Mouse (Mus musculus) right cerebral cortex, postnatal 36 days (tissue): ENCODE measurements around the gene Olfr70.

ENCODE experiments used
- DNase-seq, 2 experiments: peaks; one replicate each; pipeline ENCODE4 v3.0.0; 2022; ENCODE audit warnings: low spot score in 2 of 2, mixed read lengths in 1 of 2

Gene Olfr70

GRCm38 (mm10) chr4:43700707-43701106 is at the start of gene Olfr70:
Gene Olfr70 (minus strand): TSS chr4:43700807.
- no peak for DNase-seq

- no peak for DNase-seq
These were observed 44.6 kb upstream of the Olfr70 start for GRCm38 (mm10) chr4:43745187-43745586.

GRCm38 (mm10) chr4:43743099-43743498 is 42.5 kb upstream of the Olfr70 start:
- no peak for DNase-seq

- no peak for DNase-seq
These were observed 42.0 kb upstream of the Olfr70 start for GRCm38 (mm10) chr4:43742637-43743036.

GRCm38 (mm10) chr4:43741526-43741925 is 40.9 kb upstream of the Olfr70 start:
- no peak for DNase-seq

GRCm38 (mm10) chr4:43738989-43739674 is 38.5 kb upstream of the Olfr70 start:
- DNase-seq: no peak

- no peak for DNase-seq
These were observed 36.5 kb upstream of the Olfr70 start for GRCm38 (mm10) chr4:43737144-43737543.

GRCm38 (mm10) chr4:43733186-43733585 is 32.6 kb upstream of the Olfr70 start:
- no peak for DNase-seq

- DNase-seq: no peak
These were observed 31.6 kb upstream of the Olfr70 start for GRCm38 (mm10) chr4:43732171-43732570.

- DNase-seq: no peak
These were observed 30.2 kb upstream of the Olfr70 start for GRCm38 (mm10) chr4:43730750-43731297.

- no peak for DNase-seq
These were observed 29.4 kb upstream of the Olfr70 start, which contains the start of gene Spaar for GRCm38 (mm10) chr4:43729794-43730550. Gene Spaar (plus strand): TSS chr4:43730034.

GRCm38 (mm10) chr4:43729126-43729525 is 28.5 kb upstream of the Olfr70 start:
- DNase-seq: no peak

GRCm38 (mm10) chr4:43728576-43728954 is 28.0 kb upstream of the Olfr70 start:
- DNase-seq: no peak

GRCm38 (mm10) chr4:43727718-43728575 is 27.3 kb upstream of the Olfr70 start:
- DNase-seq: no peak

GRCm38 (mm10) chr4:43726995-43727394 is 26.4 kb upstream of the Olfr70 start, which contains the start of gene Hrct1:
Gene Hrct1 (plus strand): TSS chr4:43727188.
- peak in 1 of 2 experiments; percentile 36 for DNase-seq

GRCm38 (mm10) chr4:43726228-43726993 is 25.8 kb upstream of the Olfr70 start:
- DNase-seq: no peak

- DNase-seq: no peak
These were observed 24.2 kb upstream of the Olfr70 start for GRCm38 (mm10) chr4:43724764-43725163.

GRCm38 (mm10) chr4:43722191-43722590 is 21.6 kb upstream of the Olfr70 start:
- DNase-seq: no peak

GRCm38 (mm10) chr4:43720491-43721228 is 20.1 kb upstream of the Olfr70 start:
- DNase-seq: no peak

- DNase-seq: no peak
These were observed 13.1 kb upstream of the Olfr70 start for GRCm38 (mm10) chr4:43713652-43714219.
